7 mouse cellular contexts compared by ENCODE assay signal in genomic region chr4:133200343-133200742, GRCm38 (mm10). TPM values are rescaled to one million over a fixed set of nuclear protein-coding genes. Genes with fewer than 3 reads are reported as not detected.
A peak's percentile ranks its signal among the peaks of the same experiment; 100 is the strongest.
DNase-seq lines count a peak whose midpoint lies in the region; ATAC-seq and TF ChIP-seq lines count a peak whose summit lies in the region.

No protein-coding gene starts in this region.

- H3K9me3 ChIP-seq in forebrain, embryonic 15.5 days: no peaks in the 10 kb centered on the region

- peak; percentile 30 for ATAC-seq in forebrain, embryonic 15.5 days (replicated peaks)

- 0 out of 2 replicates have a peak, but pooled peaks have one; percentile 14 for TF ChIP-seq POLR2A in olfactory bulb, adult 2 months (IDR thresholded peaks at IDR 0.05; ENCODE audit: insufficient read depth, low read depth, low read length)

- peaks cover 9% of the 10 kb centered on the region for H3K36me3 ChIP-seq in forebrain, embryonic 15.5 days

- H3K4me3 ChIP-seq in forebrain, embryonic 15.5 days: no peak overlapping the region
- no peak overlapping the region for H3K4me3 ChIP-seq in olfactory bulb, adult 2 months (ENCODE audit: insufficient read depth, low read depth, low read length)

- intact Hi-C loops in heart, postnatal 36 days (cut with DNase I): no loop called here

- H3K27me3 ChIP-seq in forebrain, embryonic 15.5 days: no peaks in the 10 kb centered on the region

- H3K9ac ChIP-seq in forebrain, embryonic 15.5 days (replicated peaks): no peak overlapping the region

- peak; percentile 59 for DNase-seq in urinary bladder, postnatal 14 days (ENCODE audit: low spot score)
- DNase-seq in urinary bladder, adult 2 months (ENCODE audit: low spot score): no peak
- DNase-seq in heart, postnatal 36 days: peak; percentile 47 to 66
- DNase-seq in kidney, postnatal 36 days: peak; percentile 50 to 61
- DNase-seq in MN1 (ENCODE audit: low spot score): no peak

- H3K4me2 ChIP-seq in forebrain, embryonic 15.5 days (replicated peaks): peak overlapping the region; percentile 16; the same call in 1 of the 2 replicates

- H3K4me1 ChIP-seq in forebrain, embryonic 15.5 days: peaks cover 63% of the 10 kb centered on the region
- peaks cover 62% of the 10 kb centered on the region for H3K4me1 ChIP-seq in olfactory bulb, adult 2 months (ENCODE audit: control insufficient read depth, insufficient read depth, low read length)

- WGBS in forebrain, embryonic 15.5 days: 27% methylated on average over 21 of the region's 21 CpGs
- 22% methylated on average over 21 of the region's 21 CpGs for WGBS in olfactory bulb, adult 2 months

- no peak for TF ChIP-seq CTCF in olfactory bulb, adult 2 months (IDR thresholded peaks at IDR 0.05; ENCODE audit: insufficient read depth, low read depth, low read length)

- H3K27ac ChIP-seq in forebrain, embryonic 15.5 days (replicated peaks): peak overlapping the region; percentile 83
- 0 out of 2 replicates have a peak overlapping the region, but pooled peaks have one; percentile 33 for H3K27ac ChIP-seq in olfactory bulb, adult 2 months (ENCODE audit: insufficient read depth, low read depth, low read length)

RNA-seq across cellular contexts. Expression of gene Cd164l2, which starts 11.6 kb away (rescaled TPM):
- 1.5 and 2.1 TPM in 2 replicates for polyA plus RNA-seq in urinary bladder, adult 2 months (2012; rRNA removed)
- polyA plus RNA-seq in forebrain, embryonic 15.5 days (2015; fragmentation: Nextera tagmentation; extraction: Ambion mirVana): 0.38 and 0.87 TPM in 2 replicates
- under 1 TPM in 1 of 2 experiments, not detected in 1; 0.51 TPM for total RNA-seq in heart, postnatal 36 days (2021)
- not detected in 2 replicates for polyA plus RNA-seq in olfactory bulb, adult 2 months (2012; ENCODE audit: insufficient read depth, insufficient read length, low replicate concordance, missing spikeins)

RNA-seq across cellular contexts. Expression of gene Gpr3, which starts 12.0 kb away (rescaled TPM):
- 0.15 and 0.36 TPM in 2 replicates for polyA plus RNA-seq in urinary bladder, adult 2 months (2012; rRNA removed)
- polyA plus RNA-seq in forebrain, embryonic 15.5 days (2015; fragmentation: Nextera tagmentation; extraction: Ambion mirVana): 0.48 and 0.55 TPM in 2 replicates
- total RNA-seq in heart, postnatal 36 days (2021): under 1 TPM in 1 of 2 experiments, not detected in 1; 0.16 TPM
- polyA plus RNA-seq in olfactory bulb, adult 2 months (2012; ENCODE audit: insufficient read depth, insufficient read length, low replicate concordance, missing spikeins): not detected in 2 replicates

RNA-seq across cellular contexts. Expression of gene Map3k6, which starts 40.3 kb away (rescaled TPM):
- polyA plus RNA-seq in urinary bladder, adult 2 months (2012; rRNA removed): 23.8 and 24.2 TPM in 2 replicates
- polyA plus RNA-seq in forebrain, embryonic 15.5 days (2015; fragmentation: Nextera tagmentation; extraction: Ambion mirVana): 1.7 and 1.8 TPM in 2 replicates
- total RNA-seq in heart, postnatal 36 days (2021): 10 to 100 TPM; 15.5 to 20.1 TPM
- not detected in 2 replicates for polyA plus RNA-seq in olfactory bulb, adult 2 months (2012; ENCODE audit: insufficient read depth, insufficient read length, low replicate concordance, missing spikeins)

Comparison
In these comparisons a context has a peak if more than half of its experiments do, and no peak if none do; other contexts are left out.
1. DNase-seq: peak in urinary bladder, postnatal 14 days (single experiment), heart, postnatal 36 days (2 of 2) and kidney, postnatal 36 days (2 of 2); none in urinary bladder, adult 2 months (single experiment) and MN1 (single experiment).